Mouse (Mus musculus): ENCODE data around the gene Ccdc38.

- no peak for TF ChIP-seq CTCF (IDR thresholded peaks at IDR 0.05)
- TF ChIP-seq POLR2A (IDR thresholded peaks at IDR 0.05; ENCODE audit: insufficient read depth, low read depth, low read length) = no peak
- TF ChIP-seq EP300 (IDR thresholded peaks at IDR 0.05; ENCODE audit: insufficient read depth, low read depth, low read length) = no peak
Observed at GRCm38 (mm10) chr10:93602309-93602708, 61.9 kb downstream of the Ccdc38 start.

All from heart, adult 2 months (tissue).